Mouse (Mus musculus): Measurements from ENCODE around the gene Ankrd36. TPM values are rescaled to one million over a fixed set of nuclear protein-coding genes. Genes with fewer than 3 reads are reported as not detected.

The Ankrd36 gene
- total RNA-seq, 2 experiments from 2014 or later = not detected

GRCm38 (mm10) chr11:5734323-5734722 lies 164.8 kb downstream of the Ankrd36 start:
- DNase-seq (ENCODE audit: low spot score in 2 of 2) = no peak

DNA sequence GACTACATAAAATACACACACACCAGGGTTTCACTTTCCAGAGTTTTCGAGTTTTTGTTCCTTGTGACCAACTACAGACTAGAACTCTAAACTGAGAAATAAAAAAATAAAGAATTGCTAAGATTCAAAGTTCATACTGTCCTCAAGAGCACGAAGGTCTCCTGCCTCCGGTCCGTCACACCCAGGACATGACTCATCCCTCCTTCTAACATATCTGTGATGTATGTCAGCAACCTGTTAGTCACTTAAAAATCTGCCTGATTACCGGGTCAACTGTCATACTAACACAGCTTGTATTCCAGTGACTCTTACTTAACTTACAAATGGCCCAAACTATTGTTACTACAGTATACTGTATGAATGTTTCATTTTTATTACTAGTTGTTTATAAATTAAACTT lies 167.7 kb downstream of the Ankrd36 start:
- no peak for DNase-seq (ENCODE audit: low spot score in 2 of 2)

Other genes with a start within 250 kb of the Ankrd36 start
- gene Znrf3, start 124.8 kb upstream of the Ankrd36 start, total RNA-seq (2021) = 10 to 100 TPM; 21.4 to 22.6 TPM
- 10 to 100 TPM; 80.7 to 86.6 TPM for gene Xbp1, start 49.0 kb upstream of the Ankrd36 start, total RNA-seq (2021)
- gene Ccdc117, start 27.5 kb upstream of the Ankrd36 start, total RNA-seq (2021) = 10 to 100 TPM; 15.7 to 16.0 TPM
- 10 to 100 TPM; 67.8 to 84.1 TPM for gene Mrps24, start 146.0 kb downstream of the Ankrd36 start, total RNA-seq (2021)
- gene Urgcp, start 192.7 kb downstream of the Ankrd36 start, total RNA-seq (2021) = 10 to 100 TPM; 40.0 to 40.8 TPM
- 10 to 100 TPM; 35.0 to 39.3 TPM for gene Dbnl, start 218.8 kb downstream of the Ankrd36 start, total RNA-seq (2021)
- 1,000 to 10,000 TPM; 1,561 to 1,711 TPM for gene Pgam2, start 234.0 kb downstream of the Ankrd36 start, total RNA-seq (2021)

Measured in gastrocnemius, postnatal 4 days (tissue).